Mouse (Mus musculus): ENCODE results near the gene Plekha4.

The Plekha4 gene

DNA sequence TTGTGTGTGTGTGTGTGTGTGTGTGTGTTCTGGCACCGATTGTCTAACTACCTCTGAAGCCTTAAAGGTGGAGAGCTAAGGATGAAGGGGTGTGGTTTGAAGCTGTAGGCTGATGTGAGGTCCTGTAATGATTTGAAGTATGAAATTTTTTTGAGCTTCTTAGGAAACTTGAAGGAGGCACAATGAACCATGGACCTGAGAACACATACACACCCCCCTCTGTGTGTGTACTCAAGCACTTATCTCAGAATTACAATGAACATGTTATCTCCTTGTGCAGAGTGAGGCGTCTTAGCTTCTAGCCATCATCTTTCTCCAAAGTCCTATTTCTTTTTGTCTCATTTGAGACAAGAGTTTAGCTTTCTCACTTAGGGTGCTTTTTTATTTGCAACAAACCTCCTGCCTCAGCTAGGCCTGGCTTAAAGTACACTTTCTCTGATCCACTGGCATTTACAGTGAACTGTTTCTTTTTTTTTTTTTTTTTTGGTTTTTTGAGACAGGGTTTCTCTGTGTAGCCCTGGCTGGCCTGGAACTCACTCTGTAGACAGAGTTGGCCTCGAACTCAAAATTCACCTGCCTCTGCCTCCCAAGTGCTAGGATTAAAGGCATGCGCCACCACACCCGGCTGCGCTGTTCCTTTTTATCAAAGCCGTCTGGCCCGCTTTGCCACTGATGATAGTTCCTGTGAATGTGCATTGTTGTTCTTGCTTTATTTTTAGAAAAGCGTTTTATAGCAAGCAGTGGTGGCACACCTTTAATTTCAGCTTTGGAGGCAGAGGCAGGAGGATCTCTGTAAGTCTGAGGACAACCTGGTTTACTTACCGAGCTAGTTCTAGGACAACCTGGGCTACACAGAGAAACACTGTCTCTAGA lies 42.7 kb downstream of the Plekha4 start:
- no peak for DNase-seq (ENCODE audit: low spot score)

DNA sequence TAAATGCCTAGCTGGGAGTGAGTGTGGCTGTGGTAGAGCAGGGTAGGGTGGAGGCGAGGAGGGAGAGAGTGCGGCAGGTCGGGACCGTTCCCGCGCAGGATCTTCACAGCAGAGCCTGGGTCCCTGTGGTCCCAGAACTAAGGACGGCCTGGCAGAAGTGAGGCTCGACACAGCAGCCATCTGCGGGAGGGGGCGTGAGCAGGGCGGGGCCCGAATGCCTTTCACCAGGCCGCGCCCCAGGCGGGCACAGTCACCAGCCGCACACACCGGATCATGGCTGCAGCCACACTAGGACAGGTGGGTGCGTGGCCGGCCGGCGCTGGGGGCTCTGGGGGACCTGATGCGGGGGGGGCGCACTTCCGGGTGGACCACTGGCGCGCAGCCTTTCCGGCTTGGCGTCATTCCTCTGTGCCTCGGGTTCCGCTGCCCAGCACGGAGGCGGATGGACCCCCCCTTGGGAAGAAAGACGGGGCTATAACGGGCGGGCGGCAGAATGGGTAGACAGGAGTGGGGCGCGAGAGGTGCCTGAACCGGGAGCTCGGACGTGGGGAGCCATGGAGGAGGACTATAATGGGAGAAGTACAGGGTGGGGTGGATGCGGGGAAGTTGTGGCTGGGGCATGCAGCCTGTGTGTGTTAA lies 44.1 kb downstream of the Plekha4 start, which contains the start of gene Bcat2:
Gene Bcat2 (plus strand): TSS at position 51 of the 639 bp plus-strand sequence.
- DNase-seq (ENCODE audit: low spot score), result peak; percentile 82

DNA sequence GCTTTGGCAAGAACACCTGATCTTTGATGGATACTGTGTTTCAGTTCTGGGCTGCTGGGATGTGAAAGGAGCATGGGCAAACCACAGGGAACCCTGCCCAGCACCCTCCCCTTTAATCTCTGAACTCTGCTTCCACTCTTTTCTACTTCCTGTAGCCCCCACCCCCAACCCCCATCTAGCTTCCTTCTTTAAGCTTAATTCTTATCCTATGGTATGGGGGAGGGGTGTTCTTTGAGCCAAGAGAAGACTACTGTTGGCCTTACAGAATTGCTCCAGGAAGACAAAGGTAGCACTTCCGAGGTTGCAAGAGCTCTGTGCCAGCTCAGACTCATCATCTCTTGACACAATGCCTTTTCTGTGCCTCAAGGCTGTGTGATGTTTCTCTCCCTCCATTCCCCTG lies 45.8 kb downstream of the Plekha4 start:
- no peak for DNase-seq (ENCODE audit: low spot score)

DNA sequence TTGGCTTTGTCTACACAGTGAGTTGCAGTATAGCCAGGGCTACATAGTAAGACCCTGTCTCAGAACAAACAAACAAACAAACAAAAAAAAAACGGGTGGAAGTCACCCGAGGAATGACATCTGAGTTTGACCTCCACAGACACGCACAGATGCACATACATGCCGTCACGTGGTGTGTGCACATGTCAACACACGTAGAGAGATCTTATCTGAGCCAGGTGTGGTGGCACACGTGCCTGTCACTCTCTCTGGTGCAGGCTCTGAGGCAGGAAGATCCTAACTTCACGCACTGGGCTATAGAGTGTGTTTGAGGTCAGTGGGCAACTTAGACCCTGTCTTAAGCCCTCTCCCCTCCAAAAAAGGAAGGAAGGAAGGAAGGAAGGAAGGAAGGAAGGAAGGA lies 47.8 kb downstream of the Plekha4 start:
- no peak for DNase-seq (ENCODE audit: low spot score)

DNA sequence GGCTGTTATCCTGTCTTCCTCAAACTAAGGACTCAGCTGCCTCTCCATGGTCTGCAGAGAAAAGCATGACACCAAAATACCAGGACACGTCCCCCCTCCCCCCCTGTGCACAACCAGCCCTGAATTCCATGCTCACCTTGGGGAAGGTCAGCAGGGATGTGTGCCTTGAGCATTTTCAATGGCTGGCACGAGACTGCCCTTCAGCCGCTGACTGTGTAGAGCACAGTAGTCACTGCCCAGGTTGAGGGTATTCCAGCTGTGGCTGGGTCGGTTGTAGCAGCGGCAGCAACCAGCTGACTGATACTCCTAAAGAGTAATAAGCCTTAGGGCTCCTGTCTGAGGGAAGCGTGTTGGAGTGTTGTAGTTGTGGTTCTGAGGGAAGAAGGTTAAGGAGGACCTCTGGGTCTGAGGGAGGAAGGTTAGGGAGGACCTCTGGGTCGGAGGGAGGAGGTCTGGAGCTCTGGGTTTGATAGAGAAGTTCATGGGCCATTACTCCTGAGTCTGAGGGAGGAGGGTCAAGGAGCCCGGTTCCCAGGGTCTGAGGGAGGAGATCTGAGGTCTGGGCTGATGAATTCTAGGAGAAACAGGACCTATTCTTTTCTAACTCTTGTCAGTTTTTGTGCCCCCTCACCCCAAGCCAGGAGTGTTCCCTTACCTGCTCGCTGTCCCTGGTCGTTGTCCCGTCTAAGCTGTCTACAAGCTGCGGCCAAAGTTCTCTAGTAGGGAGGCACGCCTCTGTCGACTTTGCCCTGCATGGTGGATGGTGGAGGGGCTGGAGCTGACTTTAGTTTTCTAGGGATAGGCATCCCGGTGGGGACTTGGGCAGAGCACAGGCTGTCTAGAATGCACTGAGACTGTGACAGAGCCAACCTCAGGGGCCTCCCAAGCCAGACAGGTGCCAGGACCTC lies 48.6 kb downstream of the Plekha4 start:
- DNase-seq (ENCODE audit: low spot score), result no peak

DNA sequence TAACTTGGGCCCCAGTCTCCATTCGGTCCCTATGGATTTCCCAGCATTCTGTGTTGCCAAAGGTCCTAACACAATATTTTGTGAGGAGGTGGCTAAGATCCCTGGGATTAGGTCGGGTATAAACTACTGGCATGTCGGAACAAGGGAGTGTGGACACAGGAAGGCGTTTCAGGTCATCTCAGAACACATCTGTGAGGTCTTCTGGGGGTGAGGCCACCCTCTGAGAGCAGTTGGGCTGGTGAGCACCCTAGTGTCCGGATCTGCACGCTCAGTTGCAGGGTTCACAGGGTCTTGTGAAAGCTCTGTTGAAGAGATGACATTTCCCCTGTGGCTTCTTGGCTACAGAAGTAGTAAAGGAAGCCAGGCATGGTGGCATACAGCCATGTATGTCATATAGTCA lies 59.8 kb downstream of the Plekha4 start:
- no peak for DNase-seq (ENCODE audit: low spot score)

DNA sequence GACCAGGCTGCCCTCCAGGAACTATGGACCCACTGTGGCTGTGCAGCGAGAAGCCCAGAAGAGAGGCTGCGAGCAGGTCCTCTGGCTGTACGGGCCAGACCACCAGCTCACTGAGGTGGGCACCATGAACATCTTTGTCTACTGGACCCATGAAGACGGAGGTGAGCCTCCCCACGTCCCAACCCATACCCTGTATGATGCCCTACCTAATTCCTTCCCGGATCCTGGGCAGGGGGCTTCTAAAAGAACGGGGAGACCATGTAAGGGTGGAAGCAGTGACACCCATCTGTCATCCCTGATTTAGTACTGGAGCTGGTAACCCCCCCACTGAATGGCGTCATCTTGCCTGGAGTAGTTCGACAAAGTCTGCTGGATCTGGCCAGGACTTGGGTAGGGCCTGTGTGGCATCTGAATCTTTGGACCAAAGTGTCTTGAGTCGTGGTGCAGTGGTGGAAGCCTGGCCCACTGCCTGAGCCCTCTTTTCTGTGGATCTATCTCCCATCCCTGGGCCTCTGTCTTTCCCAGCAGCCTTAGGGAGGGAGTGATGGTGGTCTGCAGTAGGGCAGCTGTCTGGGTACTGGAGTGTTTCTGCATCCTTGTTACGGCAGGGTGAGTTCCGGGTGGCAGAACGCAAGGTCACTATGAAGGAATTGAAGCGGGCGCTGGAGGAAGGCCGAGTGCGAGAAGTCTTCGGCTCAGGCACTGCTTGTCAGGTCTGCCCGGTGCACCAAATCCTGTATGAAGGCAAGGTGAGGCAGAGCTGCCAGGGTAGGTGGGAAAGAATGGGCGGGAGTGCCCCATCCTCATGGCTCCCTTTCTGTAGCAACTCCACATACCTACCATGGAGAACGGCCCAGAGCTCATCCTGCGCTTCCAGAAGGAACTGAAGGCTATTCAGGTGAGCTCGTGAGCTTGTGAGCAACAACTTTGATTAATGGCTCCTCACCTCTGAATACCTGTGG lies 61.8 kb downstream of the Plekha4 start:
- DNase-seq (ENCODE audit: low spot score), result no peak

DNA sequence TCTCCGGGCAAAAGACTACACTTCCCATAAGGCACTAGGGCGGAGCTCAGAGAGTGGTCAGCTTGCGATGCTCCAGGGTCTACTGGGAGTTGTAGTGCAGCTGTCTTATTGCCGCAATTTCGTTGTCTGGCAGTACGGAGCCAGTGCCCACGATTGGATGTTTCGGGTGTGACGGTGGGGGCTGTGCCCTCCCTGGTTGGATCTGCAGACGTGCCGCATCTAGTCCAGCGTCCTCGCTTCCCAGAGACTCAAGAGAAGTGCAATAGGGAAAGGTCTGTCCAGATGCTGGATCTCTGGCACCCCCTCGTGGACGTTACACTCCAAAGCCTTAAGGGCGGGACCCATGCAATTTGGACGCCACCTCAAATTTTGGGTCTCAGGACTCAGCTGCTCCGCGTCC lies 63.0 kb downstream of the Plekha4 start:
- DNase-seq (ENCODE audit: low spot score), result peak; percentile 94

DNA sequence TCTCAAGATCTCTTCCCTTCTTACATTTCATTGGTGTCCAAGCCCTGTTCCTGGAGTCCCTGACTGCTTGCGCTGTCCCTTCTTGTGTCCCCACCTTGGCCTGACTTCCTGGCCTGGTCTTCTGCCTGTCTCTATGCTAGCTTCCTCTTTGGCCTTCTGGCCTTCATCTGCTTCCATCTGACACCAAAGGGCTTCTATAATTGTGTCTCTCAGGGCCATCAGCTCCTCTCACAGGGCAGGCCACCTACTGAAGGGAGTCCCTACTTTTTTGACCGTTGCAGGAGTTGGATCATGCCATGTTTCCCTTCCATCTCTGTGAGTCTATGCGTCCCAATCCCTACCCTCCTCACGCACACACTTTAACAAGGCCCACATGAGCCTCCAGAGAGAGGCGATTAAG lies 63.8 kb downstream of the Plekha4 start:
- DNase-seq (ENCODE audit: low spot score), result no peak

DNA sequence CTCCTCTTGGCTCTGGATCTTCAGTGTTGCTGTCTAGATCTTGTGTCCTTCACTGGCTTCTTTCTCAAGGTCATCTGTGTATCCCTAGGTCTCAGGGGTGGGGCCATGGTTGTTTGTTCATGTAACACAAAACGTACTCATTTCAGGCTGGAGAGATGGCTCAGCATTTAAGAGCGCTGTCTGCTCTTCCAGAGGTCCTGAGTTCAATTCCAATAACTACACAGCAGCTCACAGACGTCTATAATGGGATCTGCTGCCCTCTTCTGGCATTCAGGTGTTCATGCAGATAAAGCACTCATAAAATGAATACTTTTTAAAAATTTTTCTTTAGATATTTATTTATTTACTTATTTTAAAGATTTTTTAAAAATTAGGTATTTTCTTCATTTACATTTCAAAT lies 64.7 kb downstream of the Plekha4 start:
- no peak for DNase-seq (ENCODE audit: low spot score)

DNA sequence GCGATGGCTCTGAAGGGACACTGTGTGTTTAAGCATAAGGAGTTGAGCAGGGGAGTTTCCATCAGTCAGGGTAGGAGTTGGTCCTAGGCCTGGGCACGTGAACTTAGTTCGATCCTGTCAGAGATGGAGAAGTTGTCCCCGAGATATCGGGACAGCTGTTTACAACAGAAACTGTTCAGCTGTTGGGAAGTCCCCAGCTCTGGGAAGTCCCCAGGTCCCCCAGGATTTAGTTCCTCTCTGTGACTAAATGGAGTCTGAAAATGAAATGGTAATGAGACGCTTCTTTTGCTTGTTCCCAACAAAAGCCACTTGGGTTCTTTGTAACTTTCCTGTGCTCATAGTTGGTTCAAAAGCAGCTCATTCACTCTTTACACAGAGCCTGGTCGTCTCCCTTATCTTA lies 65.8 kb downstream of the Plekha4 start:
- DNase-seq (ENCODE audit: low spot score), result no peak

DNA sequence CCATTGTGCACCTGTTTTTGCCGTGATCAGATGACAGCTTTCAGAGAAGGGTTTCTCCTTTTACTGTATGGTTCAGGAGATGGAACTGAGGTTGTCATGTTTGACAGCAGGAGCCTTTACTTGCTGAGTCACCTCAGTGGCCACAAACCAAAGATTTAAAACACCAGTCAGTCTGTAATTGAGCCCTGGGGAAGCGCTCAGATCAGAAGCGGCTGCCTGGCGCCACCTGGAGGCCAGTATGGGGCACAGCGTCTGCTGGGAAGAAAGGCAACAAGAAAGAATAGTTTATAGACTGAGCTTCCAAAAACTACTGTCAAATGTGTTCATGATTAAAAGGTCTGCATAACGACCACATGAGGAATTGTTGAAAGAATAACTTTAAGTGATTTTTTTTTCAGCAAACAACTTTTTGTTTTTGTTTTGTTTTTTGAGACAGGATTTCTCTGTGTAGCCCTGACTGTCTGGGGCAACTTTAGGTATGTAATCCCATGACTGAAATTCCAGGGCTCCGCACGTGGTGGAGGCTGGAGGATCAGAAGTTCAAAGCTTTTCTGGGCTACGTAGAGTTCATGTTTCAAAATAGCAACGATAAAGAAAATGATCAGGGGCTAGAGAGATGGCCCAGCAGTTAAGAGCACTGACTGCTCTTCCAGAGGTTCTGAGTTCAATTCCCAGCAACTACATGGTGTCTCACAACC lies 67.1 kb downstream of the Plekha4 start:
- peak; percentile 73 for DNase-seq (ENCODE audit: low spot score)

DNA sequence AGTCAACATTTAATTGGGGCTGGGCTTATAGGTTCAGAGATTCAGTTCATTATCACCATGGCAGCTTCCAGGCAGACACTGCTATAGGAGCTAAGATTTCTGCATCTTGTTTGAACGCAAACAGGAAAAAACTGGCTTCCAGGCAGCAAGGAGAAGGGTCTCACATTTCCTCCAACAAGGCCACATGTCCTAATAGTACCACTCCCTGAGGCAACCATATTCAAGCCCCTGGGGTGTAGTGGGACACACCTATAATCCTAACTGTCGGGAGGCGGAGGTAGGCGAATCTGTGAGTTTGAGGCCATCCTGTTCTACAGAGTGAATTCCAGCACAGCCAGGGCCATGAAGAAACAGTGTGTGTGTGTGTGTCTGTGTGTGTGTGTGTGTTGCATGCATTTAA lies 69.0 kb downstream of the Plekha4 start:
- no peak for DNase-seq (ENCODE audit: low spot score)

DNA sequence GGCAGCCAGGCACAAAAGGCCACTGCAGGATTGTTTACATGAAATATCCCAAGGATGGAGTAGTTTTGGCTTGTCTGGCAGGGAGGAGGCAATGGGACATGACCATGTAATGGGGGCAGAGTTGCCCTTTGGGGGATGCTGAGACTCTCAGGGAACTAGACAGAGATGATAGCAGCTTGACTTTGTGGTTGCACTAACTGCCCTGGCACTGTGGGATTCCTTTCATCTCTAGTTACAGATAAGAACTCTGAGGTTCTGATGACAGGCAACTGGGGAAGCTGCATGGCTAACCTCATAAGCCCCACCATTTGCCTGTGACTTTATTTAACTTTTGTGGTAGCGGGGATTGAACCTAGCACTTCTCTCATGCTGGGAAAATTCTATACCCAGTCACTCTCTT lies 70.0 kb downstream of the Plekha4 start:
- DNase-seq (ENCODE audit: low spot score), result no peak

DNA sequence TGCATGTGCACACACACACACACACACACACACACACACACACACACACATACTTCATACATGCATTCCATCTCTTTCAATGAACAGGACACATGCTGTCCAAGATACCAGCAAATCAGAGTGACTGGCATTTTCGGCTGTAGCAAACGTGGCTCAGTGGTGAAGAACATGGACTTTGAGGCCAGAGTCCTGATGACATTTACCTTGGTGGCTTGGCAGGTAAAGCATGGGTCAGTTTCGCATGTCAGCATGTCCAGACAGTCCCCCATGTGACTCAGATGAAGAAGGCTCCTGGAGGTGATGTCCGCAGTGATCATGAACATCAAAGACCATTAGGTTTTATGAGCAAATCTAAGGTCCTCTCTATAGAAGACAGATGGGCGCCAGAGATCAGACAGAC lies 70.9 kb downstream of the Plekha4 start:
- no peak for DNase-seq (ENCODE audit: low spot score)

DNA sequence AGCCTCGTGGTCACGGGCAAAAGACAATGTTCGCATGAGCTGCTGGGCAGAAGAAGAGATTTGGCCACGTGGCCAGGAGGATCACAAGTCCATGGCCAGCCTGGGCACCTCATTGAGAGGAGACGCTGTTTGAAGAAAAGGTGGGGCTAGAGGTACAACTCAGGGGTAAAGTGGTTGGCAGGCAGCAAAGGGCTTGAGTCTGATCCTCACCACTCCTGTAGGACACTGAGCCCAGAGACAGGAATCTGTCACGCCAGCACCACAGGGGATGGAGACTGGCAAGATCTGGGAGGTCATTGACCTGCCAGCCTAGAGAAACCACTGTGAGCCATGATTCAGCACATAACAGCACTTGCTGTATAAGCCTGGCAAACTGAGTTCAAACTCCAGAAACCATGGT lies 71.4 kb downstream of the Plekha4 start:
- no peak for DNase-seq (ENCODE audit: low spot score)

DNA sequence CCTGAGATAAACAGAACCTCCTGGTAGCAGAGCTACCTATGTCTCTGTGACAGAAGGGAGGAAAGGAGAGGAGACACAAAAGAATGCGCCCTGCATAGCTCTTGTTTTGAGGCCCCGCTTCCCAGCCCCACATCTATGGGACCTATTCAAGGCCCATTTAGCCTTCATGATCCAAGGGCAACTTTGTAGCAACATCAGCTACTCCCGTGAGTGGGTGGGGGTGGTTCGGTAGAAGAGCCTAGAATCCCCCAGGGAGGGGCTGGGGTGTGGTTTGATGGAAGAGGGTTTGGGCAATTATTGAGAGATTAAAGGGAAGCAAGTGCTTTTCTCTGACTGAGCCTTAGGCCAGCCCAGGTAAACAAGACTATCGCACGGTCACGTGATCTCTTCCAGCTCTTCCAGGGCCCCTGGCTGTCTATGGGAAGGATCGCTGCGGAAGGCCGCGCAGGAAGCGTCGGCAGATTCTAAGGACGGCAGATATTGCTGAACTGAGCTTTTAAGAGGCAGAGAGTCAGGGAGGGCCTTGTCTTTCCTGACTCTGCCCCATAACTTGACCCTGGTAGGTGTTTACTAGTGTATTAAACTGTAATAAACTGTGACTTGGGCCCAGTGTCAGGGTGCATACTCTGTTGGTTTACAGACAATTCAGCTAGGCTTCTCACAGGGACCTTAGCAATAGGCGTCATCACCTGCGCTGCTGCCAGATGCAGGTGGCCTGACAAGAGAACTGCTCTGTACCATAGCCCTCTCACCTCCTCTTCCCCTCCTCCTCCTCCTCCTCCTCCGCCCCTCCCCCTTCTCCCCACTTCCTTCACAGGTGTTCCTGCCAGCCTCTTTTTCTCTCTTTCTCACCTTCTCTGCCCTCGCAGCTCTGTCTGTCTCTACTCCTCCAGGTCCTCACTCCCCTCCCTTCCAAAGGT lies 73.1 kb downstream of the Plekha4 start:
- DNase-seq (ENCODE audit: low spot score), result no peak
